Mouse (Mus musculus): ENCODE data around the gene Celf2.

Gene Celf2

DNA sequence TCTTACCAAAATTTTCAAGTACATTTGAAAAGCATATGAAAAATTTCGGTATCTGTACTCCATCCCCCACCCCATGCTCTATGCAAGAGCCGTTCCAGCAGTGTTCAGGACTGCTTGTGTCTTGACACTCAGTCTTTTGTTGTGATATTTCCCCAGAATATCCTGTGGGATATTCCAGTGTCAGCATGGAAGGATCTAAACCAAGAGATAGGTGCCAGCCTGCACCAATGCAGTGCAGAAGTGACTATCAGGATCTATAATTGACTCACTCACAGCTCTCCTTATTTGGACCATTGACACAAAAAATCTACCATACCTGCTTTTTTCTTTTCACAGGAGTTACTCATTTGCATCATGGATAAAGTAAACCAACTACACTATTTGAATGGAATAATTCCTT is 116.9 kb downstream of the Celf2 start:
- DNase-seq (ENCODE audit: low spot score in 2 of 2), result no peak

- DNase-seq (ENCODE audit: low spot score in 2 of 2), result no peak
These were observed 120.1 kb downstream of the Celf2 start for GRCm38 (mm10) chr2:7389264-7389663.

GRCm38 (mm10) chr2:7378736-7379135 is 130.6 kb downstream of the Celf2 start:
- no peak for DNase-seq (ENCODE audit: low spot score in 2 of 2)

GRCm38 (mm10) chr2:7377878-7378277 is 131.5 kb downstream of the Celf2 start:
- no peak for DNase-seq (ENCODE audit: low spot score in 2 of 2)

DNA sequence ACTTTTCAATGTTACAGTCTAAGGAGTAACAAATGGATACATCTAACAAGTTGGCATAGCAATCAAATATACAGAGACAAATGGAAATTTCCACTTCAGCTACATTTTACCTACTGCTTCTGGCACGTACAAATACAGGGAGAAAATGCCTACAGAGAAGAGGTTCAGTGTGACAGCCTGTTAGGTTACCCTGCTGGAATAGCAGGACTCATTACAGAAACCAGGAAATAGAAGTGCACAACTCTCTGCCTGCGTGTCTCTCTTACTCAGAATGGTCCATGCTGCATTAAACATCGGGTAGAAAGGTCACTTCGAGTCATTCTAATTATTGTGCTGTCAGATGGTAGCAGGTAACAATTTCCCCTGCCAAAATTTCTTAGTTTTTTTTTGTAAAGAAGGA is 141.6 kb downstream of the Celf2 start:
- no peak for DNase-seq (ENCODE audit: low spot score in 2 of 2)

DNA sequence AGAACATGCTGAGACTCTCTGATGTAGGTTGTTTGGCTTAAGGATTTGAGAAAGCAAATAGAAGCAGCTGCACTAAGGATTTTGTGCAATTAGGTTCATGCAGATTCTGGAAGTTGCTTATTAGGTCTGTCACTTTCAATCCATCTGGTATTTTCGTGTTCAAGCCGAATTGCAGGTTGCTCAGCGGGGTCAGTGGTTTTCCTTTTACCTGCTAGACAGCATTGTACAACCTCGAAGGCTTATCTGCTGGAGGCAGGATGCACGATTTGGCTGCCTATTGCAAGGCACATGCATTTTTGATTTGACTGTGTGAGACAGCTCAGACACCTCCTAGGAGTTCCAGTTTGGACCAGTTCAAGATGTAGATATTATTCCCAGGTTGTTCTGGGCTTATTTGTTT is 149.8 kb downstream of the Celf2 start:
- DNase-seq (ENCODE audit: low spot score in 2 of 2), result no peak

GRCm38 (mm10) chr2:7358816-7359215 is 150.5 kb downstream of the Celf2 start:
- no peak for DNase-seq (ENCODE audit: low spot score in 2 of 2)

DNA sequence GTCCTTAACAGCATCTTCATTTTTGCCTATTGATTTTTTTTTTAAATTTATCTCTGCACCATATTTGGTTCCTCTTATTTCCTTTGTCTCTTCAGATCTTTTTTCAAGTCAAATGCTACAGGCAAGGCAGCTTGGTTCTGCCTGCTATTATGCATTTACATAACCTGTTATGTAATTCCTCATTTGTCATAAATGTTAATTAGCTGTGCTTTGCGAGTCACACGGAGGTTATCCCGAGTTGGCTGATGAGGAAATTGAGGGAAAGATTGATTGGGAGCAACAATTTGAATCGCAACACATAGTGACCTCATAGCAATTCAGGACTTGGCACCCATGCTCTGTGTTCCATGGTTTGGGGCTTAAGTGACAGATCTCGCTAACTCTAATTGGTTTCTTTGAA is 158.1 kb downstream of the Celf2 start:
- DNase-seq (ENCODE audit: low spot score in 2 of 2), result no peak

- DNase-seq (ENCODE audit: low spot score in 2 of 2), result no peak
These were observed 162.5 kb downstream of the Celf2 start for GRCm38 (mm10) chr2:7346703-7347461.

- no peak for DNase-seq (ENCODE audit: low spot score in 2 of 2)
These were observed 164.4 kb downstream of the Celf2 start for GRCm38 (mm10) chr2:7344951-7345350.

DNA sequence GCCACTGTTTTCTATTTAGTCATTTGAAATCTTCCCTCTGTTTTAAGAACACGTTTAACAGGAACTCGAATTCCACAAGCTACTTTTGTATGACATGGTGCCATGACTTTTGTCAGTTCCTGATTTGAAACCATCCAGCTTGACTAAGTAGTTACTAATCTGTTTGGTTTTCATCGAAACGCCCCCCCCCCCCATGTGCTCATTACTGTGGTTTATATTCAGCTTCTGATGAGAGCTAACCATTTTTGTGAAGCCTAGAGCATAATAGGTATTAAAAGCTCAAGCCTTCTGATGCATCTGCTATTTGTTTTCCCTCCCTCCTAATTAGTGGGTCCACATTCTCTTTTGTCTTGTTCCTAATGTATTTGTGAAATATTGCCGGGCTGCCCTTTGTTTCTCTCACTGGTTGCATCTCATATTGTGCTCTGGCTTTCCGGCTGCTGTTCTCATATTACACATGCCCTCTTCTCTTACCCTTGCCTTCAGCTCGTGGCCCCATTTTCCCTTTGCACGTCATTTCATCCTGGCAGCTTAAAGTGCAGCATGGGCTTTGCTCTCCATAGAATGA is 166.4 kb downstream of the Celf2 start:
- DNase-seq (ENCODE audit: low spot score in 2 of 2), result no peak

GRCm38 (mm10) chr2:7334846-7335245 is 174.5 kb downstream of the Celf2 start:
- no peak for DNase-seq (ENCODE audit: low spot score in 2 of 2)

DNA sequence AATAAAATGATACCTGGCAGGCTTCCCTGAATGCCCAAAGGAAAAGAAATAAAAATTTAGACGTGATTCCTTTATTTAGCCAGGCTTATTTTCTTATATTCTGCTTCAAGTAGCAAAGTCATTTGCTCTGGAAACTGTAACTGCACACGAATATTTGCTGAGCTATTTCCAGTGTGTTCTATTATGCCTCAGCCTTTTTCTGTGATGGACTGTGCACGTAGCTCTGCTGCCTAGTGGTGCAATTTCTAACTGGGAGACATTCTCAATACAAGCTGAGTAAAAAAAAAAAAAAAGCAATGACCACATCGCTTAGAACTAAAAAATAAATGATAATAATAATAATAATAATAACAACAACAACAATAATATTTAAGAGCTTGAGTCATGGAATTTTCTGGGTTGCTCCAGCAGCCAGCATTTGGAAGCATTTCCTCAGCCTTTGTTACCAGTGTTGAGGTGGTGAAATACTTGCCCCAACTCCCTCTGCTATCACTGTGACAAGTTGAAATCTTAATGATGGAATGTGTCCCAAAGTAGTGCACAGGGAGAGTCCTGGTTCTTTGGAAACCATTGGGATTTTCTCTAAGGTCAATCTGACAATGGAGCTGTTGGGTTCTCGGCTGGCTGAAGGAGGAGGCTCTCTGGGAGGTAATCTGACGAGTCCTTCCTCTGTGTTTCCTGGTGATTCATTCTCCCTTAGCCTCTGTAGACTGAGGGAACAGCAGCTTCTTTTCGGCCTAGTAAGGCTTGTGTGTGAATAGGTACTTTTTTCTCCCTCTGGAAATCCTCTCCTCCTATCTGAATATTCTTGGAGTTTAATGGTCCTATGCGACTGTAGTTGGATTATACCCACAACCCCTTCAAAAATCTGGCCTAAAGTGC is 181.1 kb downstream of the Celf2 start:
- DNase-seq (ENCODE audit: low spot score in 2 of 2), result no peak

DNA sequence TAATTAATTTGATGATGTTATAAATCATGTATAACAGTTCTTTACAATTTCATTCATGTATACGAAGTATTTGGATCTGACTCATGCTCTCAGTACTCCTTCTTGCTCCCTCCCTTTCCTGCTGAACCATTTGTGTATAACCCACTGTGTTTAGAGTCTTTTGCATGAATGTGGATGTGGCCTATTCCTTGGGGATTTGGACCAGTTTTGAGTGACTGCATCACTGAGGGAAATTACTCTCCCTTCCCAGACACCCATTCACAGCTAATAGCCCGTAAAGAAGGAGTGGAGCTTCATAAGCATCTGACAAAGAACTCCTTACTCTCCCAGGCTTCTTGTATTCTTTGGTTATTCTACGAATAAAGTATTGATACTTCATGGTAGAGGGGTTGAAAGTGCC is 189.6 kb downstream of the Celf2 start:
- no peak for DNase-seq (ENCODE audit: low spot score in 2 of 2)

- no peak for DNase-seq (ENCODE audit: low spot score in 2 of 2)
These were observed 197.6 kb downstream of the Celf2 start for GRCm38 (mm10) chr2:7311776-7312175.

- no peak for DNase-seq (ENCODE audit: low spot score in 2 of 2)
These were observed 198.6 kb downstream of the Celf2 start for GRCm38 (mm10) chr2:7310840-7311182.

DNA sequence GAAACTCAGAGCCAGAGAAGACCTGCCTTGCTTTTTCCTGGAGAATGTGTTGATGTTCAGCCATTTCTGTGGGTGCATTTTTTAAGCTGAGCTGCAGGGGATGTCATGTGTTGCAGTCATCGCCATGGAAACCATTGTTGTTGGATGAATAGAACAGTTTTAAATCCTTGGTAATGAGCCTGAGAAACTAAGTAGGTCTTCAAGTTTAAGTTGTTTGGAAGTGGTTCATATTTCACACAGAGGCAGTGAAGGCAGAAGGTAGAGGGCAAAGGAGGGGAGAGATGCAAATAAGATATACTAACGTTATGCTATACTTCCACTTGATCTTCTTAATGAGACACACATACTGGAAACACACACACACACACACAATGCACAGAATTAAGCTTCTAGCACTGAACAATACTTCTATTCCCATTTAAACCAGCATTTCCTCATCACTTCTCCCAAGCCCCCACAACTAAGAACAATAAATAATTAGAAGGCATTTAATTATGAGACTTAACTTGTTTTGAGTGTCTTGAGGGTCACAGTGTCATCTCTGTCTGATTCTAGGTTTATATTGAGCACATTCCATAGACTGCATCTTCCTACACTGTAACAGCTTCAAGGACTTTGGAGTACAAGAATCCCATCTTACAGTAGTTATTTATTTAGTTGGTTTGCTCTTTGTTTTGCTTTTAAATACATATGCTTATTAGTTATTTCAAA is 199.1 kb downstream of the Celf2 start:
- DNase-seq (ENCODE audit: low spot score in 2 of 2), result no peak

GRCm38 (mm10) chr2:7309324-7309723 is 200.0 kb downstream of the Celf2 start:
- no peak for DNase-seq (ENCODE audit: low spot score in 2 of 2)

DNA sequence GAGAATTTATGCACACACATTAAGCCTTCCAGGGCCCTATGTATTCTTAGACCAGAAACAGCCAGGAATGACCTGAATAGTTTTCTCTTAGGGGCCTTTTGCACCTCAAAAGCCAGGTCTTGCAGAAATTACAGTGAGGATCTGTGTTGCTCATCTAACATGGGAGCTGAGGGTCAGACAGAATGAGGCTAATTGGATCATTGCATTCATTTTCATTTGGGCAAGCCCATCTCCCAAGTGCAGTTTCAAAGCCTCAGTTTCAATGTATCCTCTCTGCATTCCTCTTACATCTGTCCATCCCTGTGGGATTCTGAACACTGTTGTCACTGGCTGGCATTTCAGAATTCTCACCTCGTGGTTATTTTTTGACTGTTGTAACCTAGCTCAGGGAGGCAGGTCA is 200.6 kb downstream of the Celf2 start:
- DNase-seq (ENCODE audit: low spot score in 2 of 2), result no peak

DNA sequence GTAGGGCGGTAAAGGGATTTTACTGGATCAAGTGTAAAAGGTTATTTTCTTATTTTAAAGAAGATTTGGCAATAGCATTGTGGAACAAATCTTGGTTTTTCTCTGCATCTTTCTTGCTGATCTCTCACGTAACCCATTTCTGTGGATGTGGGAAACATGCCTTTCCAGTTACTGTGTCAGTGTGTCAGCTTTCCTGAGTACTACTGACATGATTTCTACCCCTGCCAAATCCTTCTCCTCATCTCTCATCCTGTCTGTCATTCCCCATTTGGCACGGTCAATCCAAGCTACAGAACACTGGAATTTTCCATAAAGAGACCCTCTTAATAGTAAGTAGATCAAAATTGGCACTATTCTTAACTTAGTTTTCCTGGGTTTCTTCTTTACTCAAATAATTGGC is 221.9 kb downstream of the Celf2 start:
- DNase-seq (ENCODE audit: low spot score in 2 of 2), result no peak

- no peak for DNase-seq (ENCODE audit: low spot score in 2 of 2)
These were observed 236.1 kb downstream of the Celf2 start for GRCm38 (mm10) chr2:7273214-7273613.

DNA sequence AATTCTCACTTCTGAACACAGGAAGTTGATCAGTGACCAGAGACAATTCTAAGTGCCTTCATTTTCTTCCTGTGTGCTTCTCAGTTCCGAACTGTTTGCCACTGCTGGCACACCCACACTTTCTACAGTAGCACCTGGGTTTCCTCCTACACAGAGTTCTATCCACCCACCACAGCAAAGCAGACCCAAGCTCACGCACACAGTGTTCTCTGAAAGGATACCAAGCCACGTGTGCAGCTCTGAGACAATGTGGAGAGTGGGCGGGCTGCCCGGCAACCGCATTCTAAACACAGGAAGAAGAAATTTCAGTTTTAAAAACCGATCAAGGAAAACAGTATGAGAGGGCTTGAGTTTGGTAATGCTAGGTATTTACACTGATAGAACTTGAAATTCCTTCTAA is 239.3 kb downstream of the Celf2 start:
- peak in 1 of 2 experiments; percentile 7 for DNase-seq (ENCODE audit: low spot score in 2 of 2)
